ENCODE assay signal across 8 mouse cellular contexts in genomic region chr4:106318208-106318607, GRCm38 (mm10). TPM values are rescaled to one million over a fixed set of nuclear protein-coding genes. Genes with fewer than 3 reads are reported as not detected.
DNase-seq lines count a peak whose midpoint lies in the region; ATAC-seq and TF ChIP-seq lines count a peak whose summit lies in the region.

No protein-coding gene starts in this region.

- peak overlapping the region; percentile 88 for H3K4me2 ChIP-seq in kidney, embryonic 14.5 days (replicated peaks; ENCODE audit: low read depth, low read length)
- peak overlapping the region; percentile 78 for H3K4me2 ChIP-seq in hindbrain, embryonic 15.5 days
- peak overlapping the region; percentile 68 for H3K4me2 ChIP-seq in midbrain, embryonic 14.5 days (ENCODE audit: low read length)

- peak overlapping the region; percentile 94 for H3K4me3 ChIP-seq in kidney, embryonic 14.5 days (ENCODE audit: low read length)
- H3K4me3 ChIP-seq in bone marrow, adult 2 months (replicated peaks; ENCODE audit: control insufficient read depth, low read depth, low read length), result no peak overlapping the region
- peak overlapping the region; percentile 96 for H3K4me3 ChIP-seq in hindbrain, embryonic 15.5 days
- H3K4me3 ChIP-seq in midbrain, embryonic 14.5 days (replicated peaks; ENCODE audit: low read depth, low read length), result peak overlapping the region; percentile 89

- 80% methylated on average over 4 of the region's 4 CpGs for WGBS in kidney, embryonic 14.5 days
- 64% methylated on average over 4 of the region's 4 CpGs for WGBS in bone marrow, adult 2 months
- 84% methylated on average over 4 of the region's 4 CpGs for WGBS in hindbrain, embryonic 15.5 days
- 89% methylated on average over 4 of the region's 4 CpGs for WGBS in midbrain, embryonic 14.5 days

- no peak for TF ChIP-seq POLR2A in bone marrow, adult 2 months (IDR thresholded peaks at IDR 0.05; ENCODE audit: borderline replicate concordance, control insufficient read depth, low read depth, low read length)

- peak; percentile 17; the same call in 1 of the 2 replicates for TF ChIP-seq CTCF in bone marrow, adult 2 months (IDR thresholded peaks at IDR 0.05; ENCODE audit: control insufficient read depth, insufficient read depth, low read length)

- H3K4me1 ChIP-seq in kidney, embryonic 14.5 days (ENCODE audit: control insufficient read depth, insufficient read depth, low read length), result peaks cover 31% of the 10 kb centered on the region
- peaks cover 2% of the 10 kb centered on the region; the same call in 1 of the 2 replicates for H3K4me1 ChIP-seq in bone marrow, adult 2 months (ENCODE audit: control insufficient read depth, insufficient read depth, low read length)
- peaks cover 41% of the 10 kb centered on the region for H3K4me1 ChIP-seq in hindbrain, embryonic 15.5 days (replicated peaks)
- peaks cover 25% of the 10 kb centered on the region for H3K4me1 ChIP-seq in midbrain, embryonic 14.5 days (ENCODE audit: control insufficient read depth, insufficient read depth, low read length)

- no peaks in the 10 kb centered on the region for H3K27me3 ChIP-seq in kidney, embryonic 14.5 days (ENCODE audit: control insufficient read depth, insufficient read depth, low read length)
- no peaks in the 10 kb centered on the region for H3K27me3 ChIP-seq in hindbrain, embryonic 15.5 days
- no peaks in the 10 kb centered on the region for H3K27me3 ChIP-seq in midbrain, embryonic 14.5 days (ENCODE audit: control insufficient read depth, insufficient read depth, low read length)

- DNase-seq in kidney, postnatal 25 days, result no peak
- DNase-seq in midbrain, embryonic 14.5 days, result no peak
- no peak for DNase-seq in cerebellum, postnatal 4 days (ENCODE audit: low spot score in 2 of 2)
- DNase-seq in adrenal gland, adult 2 months, result no peak

- H3K27ac ChIP-seq in kidney, embryonic 14.5 days (ENCODE audit: low read depth, low read length), result no peak overlapping the region
- H3K27ac ChIP-seq in bone marrow, adult 2 months (ENCODE audit: control insufficient read depth, insufficient read depth, low read depth, low read length, poor library complexity), result no peak overlapping the region
- H3K27ac ChIP-seq in hindbrain, embryonic 15.5 days (replicated peaks), result no peak overlapping the region
- no peak overlapping the region for H3K27ac ChIP-seq in midbrain, embryonic 14.5 days (replicated peaks; ENCODE audit: low read depth, low read length)

- no peak for ATAC-seq in kidney, embryonic 14.5 days (ENCODE audit: low FRiP score, low TSS enrichment)
- no peak for ATAC-seq in hindbrain, embryonic 15.5 days (ENCODE audit: low FRiP score, low read depth)
- ATAC-seq in midbrain, embryonic 14.5 days (ENCODE audit: low FRiP score, low TSS enrichment), result no peak
- no peak for ATAC-seq in erythroid progenitor cell, adult 5-6 weeks (replicated peaks; ENCODE audit: low FRiP score, poor library complexity, severe bottlenecking)

- no peaks in the 10 kb centered on the region; the same call in 1 of the 2 replicates for H3K36me3 ChIP-seq in kidney, embryonic 14.5 days (ENCODE audit: control insufficient read depth, insufficient read depth, low read length)
- no peaks in the 10 kb centered on the region for H3K36me3 ChIP-seq in hindbrain, embryonic 15.5 days
- no peaks in the 10 kb centered on the region for H3K36me3 ChIP-seq in midbrain, embryonic 14.5 days (ENCODE audit: control insufficient read depth, insufficient read depth, low read length)

- H3K9me3 ChIP-seq in kidney, embryonic 14.5 days (ENCODE audit: control insufficient read depth, low read length), result no peaks in the 10 kb centered on the region
- H3K9me3 ChIP-seq in hindbrain, embryonic 15.5 days, result no peaks in the 10 kb centered on the region
- H3K9me3 ChIP-seq in midbrain, embryonic 14.5 days (ENCODE audit: control insufficient read depth, low read length), result no peaks in the 10 kb centered on the region

- peak overlapping the region; percentile 98 for H3K9ac ChIP-seq in kidney, embryonic 14.5 days (ENCODE audit: low read depth, low read length)
- peak overlapping the region; percentile 97; the same call in 1 of the 2 replicates for H3K9ac ChIP-seq in hindbrain, embryonic 15.5 days
- H3K9ac ChIP-seq in midbrain, embryonic 14.5 days (replicated peaks; ENCODE audit: low read length), result no peak overlapping the region; the same call in 1 of the 2 replicates

RNA-seq across cellular contexts. Expression of gene Usp24, which starts 2.2 kb away (rescaled TPM):
- polyA plus RNA-seq in kidney, embryonic 14.5 days (2014; fragmentation: Nextera tagmentation; extraction: Ambion mirVana), result 15.7 and 16.4 TPM in 2 replicates
- polyA plus RNA-seq in bone marrow, adult 2 months (2011; ENCODE audit: insufficient read depth, insufficient read length, low replicate concordance, missing spikeins), result 7.4 and 9.8 TPM in 2 replicates
- 9.1 and 9.8 TPM in 2 replicates for polyA plus RNA-seq in hindbrain, embryonic 15.5 days (2015; fragmentation: Nextera tagmentation; extraction: Ambion mirVana)
- 12.6 and 13.9 TPM in 2 replicates for polyA plus RNA-seq in midbrain, embryonic 14.5 days (2014; fragmentation: Nextera tagmentation; extraction: Ambion mirVana)
- 10 to 100 TPM; 32.9 to 34.0 TPM for total RNA-seq in adrenal gland, adult 2 months (2021)
- 8.5 and 10.7 TPM in 2 replicates for polyA plus RNA-seq in adrenal gland, adult 2 months (2012; rRNA removed)
- total RNA-seq in erythroid progenitor cell, adult 5-6 weeks (2015; ENCODE audit: low replicate concordance), result 13.0 and 32.7 TPM in 2 replicates
- total RNA-seq in erythroid progenitor cell, adult 5-6 weeks (2017; ENCODE audit: low replicate concordance), result 20.7 and 25.4 TPM in 2 replicates
